Mouse (Mus musculus): ENCODE data around the gene Dyrk1b.

DNA sequence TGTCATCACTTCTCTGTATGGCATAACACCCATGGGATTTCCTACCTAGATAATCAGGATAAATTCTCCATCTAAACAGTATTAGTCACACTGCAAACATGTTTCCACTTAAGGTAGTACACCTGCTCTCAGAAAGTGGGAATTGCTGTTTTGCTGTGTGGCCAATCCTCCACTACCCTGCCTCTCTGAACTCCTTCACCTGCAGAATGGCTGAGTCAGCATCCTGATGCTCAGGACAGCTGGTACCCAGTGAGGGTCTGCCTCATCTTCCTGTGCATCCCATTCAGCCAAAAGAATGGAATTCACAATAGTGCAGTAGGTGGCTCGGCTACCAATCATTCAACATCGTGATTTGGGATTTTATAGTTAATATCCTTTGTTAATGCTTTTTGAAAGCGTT is 19.4 kb upstream of the Dyrk1b start:
- TF ChIP-seq GATA1 (IDR thresholded peaks at IDR 0.05; ENCODE audit: low read length) = no peak
- no peak for TF ChIP-seq TAL1 (IDR thresholded peaks at IDR 0.05; ENCODE audit: low read length)
